Mouse (Mus musculus) 416B (cell line): ENCODE data around the gene Rab3a.
A peak's percentile ranks its signal among the peaks of the same experiment; 100 is the strongest.

Experiments used
- DNase-seq: peaks from one replicate; pipeline ENCODE4 v3.0.0; 2011; ENCODE audit warnings: low read depth

Rab3a gene

DNA sequence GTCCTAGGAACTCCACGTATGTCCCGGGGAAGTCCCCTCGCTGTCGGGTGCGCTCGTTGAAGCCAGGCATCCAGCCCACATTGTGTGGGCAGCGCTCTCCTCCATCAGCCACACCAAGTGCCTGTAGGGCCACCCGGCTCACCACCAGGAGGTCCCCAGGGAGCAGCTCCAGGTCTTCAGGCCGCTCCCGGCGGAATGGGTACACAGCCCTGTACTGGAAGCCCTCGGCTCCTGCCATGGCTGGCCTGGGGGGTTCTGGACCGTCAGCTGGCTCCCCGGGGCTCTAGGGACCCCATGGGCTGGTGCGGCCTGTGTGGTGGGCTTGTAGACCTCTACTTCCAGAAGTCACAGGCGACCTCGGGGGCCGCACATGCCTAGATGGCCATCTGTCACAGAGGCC is 20.3 kb downstream of the Rab3a start:
- DNase-seq = no peak

DNA sequence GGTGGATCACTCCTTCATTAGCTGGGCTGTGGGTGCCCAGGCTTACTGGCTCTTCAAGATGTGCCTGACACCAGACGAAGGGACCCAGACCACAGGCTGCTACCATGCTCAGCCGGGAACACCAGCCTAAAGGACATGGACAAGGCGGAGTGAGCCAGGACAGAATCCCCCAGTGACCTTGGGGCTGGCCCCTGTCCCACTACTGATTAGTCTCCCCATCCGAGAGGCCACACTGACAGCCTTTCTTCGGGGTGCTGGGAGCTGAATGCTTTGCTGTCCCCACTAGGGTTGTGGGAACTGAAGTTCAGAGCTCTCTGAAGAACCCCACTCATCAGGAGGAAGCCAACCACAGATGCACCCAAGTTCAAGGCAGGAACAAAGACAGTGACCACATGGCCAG is 20.7 kb downstream of the Rab3a start:
- DNase-seq = no peak

DNA sequence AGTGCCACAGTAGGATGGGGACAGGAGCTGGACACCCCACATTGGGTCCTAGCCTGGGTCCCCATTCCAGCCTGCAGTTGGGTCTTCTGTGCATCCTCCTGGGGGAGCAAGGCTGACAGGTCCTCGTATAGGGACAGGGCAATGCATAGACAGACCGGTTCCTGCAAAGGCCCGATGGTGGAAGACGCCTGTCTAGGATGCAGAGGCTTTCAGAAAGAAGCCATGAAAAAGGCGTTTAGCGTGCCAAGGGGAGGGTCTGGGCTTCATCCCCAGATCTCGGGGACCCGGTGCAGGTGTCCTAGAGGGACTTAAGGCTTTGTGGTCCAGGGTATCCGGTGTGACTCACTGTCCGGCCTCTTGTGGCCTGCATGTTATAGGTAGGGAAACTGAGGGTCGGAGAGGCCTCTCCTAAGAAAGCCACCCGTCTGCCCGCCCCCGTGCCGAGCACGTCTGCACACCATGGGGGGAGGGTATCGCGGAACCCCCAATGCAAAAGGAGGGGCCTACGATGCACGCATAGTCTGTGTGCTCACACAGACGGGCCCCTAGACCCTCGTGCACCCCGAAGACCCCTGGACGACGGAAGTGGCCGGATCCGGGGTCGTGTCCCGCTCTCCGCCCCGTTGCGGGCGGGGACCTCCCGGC is 21.5 kb downstream of the Rab3a start:
- peak; percentile 73 for DNase-seq

DNA sequence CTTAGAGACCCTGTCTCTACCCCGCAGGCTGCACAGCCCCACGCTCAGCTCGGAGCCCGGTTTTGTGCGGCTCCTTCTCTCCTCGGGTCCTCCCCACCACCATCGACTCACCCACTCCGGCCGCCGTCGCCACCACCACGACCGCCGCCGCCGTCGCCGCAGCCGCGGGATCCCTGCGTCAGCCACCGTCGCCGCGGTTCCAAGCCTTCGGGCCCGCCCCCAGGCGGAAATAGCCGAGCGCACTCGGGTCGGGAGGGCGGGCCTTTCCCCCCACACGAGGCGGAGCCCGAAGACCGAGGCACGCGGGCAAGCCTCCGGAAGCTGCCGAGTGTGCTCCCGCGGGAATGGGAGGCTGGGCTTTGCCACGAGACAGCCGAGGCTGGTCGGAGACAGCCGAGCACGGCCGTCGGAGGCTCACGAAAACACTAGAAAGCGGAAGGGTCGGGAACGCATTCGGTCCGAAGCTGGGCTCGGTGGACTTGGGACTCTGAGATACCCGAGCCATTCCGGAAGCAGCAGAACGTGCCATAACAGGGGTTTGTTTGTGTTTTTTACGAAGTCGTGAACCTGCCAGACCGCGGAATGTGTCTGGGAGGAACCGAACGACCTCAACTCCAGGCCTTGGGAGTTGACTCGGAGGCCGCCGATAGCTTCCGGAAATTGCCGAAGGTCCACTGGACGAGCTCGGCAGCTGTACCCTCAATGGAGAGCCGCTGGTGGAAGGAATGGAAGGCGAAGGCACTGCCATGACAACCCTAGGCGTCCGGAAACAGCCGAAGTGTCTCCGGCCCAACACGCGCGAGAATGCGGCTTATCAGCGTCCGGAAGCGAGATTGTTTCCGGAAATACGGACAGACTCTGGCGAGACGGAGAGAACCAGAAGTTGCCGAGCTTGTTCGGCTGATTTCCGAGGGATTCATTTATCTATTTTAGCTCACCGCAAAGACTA is 22.3 kb downstream of the Rab3a start, which contains the start of gene Pik3r2:
Pik3r2 (minus strand) TSS at position 218 of the 949 bp plus-strand sequence.
- DNase-seq = peak; percentile 96

DNA sequence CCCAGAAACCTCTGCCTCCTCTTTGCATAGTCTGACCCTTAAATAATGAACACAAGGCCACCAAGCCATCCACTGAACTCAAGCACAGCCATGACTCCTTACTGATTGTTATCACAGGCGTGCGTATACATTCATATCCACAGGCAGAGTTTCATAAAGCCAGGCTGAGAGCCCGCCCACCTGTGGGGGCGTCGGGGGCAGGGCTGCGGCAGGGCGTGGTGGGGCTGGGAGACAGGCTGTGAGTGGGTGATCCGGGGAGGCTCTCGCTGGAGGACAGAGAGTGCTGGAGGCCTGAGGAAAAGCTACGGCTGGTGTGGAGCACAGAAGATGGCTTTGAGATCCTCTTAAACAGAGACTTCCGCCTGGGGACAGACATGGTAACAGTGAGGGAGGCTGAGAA is 25.6 kb downstream of the Rab3a start:
- no peak for DNase-seq

DNA sequence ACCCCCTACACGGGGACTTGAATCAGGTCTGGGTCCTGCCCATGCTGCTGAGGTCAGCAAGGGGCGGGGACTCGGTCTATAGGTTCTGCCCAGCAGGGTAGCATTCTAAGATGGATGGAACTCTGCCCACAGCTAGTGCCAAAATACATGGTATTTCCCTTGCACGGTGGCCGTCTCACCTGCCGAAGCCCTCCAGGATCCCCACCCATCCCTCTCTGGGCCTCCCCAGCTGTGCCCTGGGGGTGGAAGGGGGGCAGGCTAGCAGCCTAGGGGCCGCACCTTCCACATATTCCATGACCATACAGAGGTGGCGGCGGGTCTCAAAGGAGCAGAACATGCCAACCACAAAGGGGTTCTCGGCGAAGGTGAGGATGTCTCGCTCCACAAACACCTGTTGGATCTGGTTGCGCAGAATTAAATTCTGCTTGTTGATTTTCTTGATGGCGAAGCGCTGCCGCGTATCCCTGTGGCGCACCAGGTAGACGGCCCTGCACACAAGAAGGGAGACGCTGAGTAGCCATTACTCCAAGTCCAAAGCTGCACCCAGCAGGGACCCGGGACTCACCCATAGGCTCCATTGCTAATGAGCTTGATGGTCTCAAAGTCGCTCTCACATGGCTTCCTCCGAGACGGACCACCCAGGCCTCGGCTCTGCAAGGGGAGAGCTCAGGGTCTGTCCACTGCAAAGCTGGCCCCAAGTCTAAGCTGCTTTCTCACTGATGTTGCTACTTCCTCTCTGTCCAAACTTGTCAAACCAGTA is 32.0 kb downstream of the Rab3a start:
- no peak for DNase-seq

DNA sequence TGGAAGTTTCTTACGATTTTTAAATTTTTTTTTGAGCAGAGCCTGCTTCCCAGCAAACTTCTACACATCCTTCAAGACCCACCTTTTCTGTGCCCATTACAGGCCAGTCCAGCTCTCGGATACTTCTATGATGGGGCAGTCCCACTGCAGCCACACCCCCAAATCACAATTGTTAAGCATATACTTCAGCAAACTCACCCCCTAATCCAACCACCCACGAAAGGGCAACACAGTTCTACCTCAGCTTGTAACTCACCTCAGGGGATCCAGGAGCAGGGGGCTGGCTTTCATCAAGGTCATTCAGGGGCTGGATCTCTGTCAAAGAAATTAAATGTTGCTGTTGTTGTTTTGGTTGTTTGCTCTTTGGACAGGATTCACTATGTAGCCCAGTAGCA is 32.6 kb downstream of the Rab3a start:
- DNase-seq = no peak

DNA sequence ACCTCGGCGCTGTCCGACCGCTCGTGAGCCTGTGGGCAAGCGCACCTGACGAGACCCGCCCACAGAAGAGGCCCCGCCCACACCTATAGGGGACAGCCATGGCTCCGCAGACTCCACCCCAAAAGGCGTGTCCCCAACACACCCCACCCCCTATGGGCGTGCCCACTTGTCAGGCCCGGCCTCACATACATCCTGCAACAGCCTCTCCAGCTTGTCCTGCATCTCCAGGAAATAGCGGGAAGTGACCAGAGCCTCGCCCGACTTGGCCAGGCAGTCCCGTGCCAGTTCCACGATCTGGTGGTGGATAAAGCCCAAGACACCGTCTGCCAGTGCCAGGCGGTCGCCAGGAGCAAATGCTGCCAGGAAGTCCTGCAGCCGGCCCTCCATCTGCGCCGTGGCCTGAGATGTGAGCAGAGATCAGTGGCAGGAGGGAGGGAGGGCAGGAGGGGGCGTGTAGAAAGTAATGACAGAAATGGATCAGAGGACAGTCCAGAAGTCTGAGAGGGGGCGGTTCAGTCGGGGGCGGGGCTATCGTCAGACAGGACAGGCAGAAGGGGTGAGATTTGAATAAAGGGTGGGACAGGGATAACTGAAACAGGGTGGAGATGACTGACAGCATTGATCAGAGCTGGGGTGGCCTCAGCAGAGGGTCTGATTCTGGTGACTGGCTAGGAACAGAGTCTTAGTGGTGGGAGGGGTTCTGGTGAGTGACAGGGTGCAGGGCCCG is 33.6 kb downstream of the Rab3a start:
- DNase-seq = no peak

DNA sequence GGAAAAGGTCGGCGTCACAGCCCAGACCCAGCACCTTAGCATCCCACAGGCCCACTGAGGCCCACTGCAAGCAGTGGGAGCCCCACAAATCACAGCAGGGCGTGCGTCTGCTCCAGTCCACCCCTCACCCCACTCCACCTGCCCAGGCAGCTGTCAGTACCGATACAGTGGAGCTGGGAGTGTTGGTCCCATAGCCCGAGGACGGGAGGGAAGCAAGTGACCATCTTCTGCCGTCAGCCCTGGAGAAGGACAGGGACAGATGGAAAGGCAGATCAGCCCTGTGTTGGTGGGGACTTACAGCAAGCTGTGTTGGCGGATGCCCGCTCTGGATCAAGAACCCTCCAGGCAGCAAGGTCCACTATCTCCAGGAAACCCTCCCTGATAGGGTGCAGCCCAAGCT is 34.6 kb downstream of the Rab3a start:
- DNase-seq = no peak

DNA sequence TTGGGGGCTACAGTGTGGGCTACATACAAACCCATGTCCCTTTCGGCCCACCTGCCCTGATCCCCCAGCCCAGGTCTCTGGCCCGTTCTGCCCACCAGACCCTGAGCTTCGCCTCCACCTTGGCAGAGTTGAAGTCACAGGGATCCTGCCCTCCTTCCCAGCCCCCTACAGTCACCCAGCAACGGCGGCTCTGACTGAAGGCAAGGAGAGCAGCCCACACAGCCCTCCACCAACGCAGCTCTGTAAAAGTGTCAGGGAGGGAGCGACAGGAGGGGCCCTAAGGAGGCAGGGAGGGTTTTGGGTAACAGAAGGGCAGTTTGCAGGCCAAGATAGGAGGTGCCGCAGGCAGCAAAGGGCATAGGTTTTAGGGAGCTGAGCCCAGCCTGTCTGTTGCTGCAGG is 36.4 kb downstream of the Rab3a start:
- DNase-seq = no peak

DNA sequence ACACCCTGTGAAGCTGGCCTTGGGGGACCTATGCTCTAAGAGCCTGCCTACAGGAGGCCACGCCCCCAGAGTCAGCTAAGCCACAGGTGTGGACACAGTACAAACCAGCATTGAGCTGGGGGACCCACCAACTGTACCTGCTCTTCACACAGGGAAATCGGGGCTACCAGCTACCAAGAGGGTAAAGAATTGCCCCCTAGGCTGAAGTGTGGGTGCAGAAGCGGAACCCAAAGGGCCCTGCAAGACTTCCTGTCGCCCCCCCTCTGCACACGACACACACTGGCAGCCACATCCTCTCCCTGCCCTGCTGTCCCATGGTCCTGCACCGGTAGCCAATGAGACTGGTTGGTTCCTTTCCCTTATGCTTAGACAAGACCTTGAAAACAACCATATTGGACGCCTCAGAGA is 36.8 kb downstream of the Rab3a start:
- peak; percentile 97 for DNase-seq

DNA sequence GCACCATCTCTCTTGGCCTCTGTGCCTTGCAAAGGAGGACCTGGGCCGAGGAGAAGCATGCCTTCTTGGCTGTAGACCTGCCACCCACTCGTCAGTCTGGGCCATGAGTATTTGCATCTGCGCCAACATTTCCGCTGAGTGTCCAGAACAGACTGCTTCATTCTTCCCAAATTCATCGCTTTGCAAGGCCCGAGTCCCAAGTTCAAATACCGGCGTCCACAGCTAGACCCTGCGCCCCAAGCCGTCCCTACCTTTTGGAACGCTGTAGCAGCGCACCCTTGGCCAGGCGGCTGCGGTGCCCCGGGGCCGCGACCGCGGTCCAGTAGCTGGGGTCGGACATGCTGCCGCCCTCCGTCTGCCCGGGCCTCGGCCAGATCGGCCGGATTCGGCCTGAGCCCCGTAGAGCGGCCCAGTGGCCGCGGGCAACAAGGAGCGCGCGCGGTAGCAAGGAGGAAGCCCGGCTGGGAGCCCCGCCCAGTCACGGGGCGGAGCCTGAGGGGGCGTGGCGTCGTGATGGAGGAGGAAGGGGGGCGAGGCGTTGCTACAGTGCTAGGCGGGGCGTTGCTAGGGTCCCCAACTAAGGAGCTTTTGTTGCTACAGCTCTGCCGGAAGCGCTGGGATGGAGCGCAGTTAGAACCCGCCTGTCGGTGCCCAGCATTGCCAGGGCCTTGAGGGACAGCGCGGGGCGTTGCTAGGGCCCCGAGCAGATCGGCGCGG is 37.7 kb downstream of the Rab3a start:
- peak; percentile 97 for DNase-seq

DNA sequence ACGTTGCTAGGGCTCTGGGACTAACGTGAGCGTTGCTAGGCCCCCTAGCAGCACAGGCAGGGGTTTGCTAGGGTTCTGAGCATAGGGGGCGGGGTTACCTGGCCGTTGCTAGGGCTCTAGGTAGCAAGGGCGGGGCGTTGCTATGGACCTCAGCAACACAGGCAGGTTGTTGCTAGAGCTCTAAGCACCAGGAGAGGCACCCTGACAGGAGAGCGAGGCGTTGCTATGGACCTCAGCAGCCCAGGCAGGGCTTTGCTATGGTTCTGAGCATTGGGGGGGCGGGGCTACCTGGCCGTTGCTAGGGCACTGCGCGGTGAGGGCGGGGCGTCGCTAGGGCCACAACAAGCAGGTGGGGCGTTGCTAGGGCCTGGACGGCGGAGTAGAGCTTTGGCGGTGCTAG is 38.2 kb downstream of the Rab3a start:
- no peak for DNase-seq

DNA sequence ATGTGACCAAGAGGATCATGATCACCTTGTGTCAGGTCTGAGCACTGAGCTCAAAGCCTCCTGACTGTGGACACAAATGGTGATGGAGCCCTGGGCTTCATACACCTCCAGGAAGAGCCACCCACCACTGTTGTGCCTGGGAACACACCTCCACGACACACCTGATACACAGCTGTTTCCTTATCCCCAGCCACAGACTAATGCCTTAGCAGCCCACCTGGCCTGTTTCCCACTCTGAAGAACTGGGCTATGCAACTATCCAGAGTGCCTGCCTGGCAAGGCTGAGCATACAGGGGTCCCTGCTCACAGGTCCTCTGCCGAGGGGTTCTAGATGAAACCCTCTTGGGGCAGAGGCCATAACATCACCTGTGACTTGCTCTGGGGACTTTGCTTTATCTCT is 39.7 kb downstream of the Rab3a start:
- DNase-seq = no peak

DNA sequence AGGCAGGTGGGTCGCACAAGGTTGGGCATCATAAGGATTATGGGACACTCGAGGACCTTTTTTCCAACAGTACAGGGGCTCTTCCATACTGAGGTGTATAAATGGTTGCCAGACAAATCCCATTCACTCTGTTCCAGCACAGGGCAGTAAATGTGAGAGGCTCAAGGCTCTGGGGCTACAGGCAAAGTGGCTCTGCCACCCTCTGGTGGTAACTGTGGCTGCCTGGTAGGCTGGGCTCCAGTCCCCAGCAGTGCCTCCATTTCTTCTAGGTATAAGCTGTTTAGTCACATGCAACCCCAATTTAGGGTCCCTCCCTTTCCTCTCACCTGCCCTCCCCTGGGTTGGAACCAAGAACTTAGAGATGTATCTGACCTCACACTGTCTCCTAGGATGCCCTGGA is 40.9 kb downstream of the Rab3a start:
- no peak for DNase-seq

DNA sequence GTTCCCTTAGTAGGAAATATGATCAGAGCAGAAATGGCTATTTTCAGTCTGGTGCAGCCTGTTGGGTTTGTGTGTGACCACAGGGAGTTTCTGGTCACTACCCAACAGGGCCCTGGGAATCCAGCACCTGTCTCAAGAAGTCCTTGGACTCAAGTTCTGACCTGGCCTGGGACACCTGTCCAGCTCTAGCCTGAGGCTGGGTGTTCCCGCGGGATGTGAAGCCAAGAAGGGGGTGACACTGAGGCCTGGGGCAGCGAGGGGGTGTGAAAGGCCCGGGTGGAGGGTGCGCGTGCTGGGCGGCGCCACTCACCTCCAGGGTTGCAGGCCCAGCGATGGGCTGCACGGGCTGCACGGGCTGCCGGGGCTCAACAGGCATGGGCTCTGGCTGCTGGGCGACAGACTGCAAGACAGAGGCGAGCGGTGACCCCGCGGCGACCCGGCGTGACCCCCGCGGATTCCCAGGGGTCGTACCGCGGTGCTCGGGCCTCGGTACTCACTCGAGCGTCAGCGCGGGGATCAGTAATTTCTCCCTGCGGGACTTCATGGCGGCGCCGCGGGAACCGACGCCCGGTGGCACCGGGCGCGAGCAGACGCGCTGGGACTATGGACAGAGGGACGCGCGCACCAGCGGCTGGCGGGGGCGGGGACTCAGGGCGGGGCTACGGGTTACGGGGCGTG is 42.1 kb downstream of the Rab3a start:
- DNase-seq = no peak

DNA sequence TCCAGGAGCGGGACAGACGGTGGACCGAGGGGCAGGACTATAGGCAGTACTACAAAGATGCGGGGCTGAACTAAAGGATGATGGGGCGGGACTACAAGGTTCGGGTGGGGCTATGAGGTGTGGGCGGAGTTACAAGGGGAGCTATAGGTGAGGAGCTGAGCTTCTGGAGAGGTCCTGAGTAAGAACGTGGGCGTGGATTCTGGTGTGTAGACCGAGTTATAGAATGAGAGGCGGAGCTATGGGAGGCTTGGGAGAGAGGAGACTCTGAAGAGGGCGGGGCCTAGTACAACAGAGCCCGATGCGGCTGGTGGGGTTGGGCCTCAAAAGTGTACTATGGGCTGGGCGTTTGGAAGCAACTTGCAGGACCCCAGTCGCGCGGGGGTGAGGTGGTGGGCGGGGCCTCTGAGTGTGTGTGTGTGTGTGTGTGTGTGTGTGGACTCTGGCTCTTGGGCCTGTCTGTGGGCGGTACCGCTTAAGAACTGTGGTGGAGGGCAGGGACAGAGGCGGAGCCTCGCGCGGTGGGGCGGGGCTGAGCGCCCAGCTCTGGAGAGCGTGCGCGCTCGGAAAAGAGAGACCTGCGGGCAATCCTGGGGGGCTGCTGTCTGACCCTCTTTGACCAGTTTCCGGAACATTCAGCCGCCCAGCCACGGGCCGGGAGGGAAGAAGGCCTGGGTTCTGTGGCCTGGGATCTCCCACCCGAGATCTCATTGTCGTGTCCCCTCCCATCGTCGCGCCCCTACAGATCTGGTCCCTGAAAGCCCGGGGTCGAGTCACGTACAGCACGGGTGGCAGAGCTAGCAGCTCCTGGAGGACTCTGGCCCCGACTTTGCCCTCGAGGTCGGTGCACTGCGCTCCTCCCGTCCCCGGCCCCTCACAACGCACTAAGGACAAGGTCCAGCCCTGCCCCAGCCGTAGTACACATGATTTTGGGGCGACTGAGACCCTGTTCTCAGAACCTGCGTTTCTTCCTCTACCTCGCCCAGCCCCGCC is 42.9 kb downstream of the Rab3a start:
- DNase-seq = peak; percentile 93

DNA sequence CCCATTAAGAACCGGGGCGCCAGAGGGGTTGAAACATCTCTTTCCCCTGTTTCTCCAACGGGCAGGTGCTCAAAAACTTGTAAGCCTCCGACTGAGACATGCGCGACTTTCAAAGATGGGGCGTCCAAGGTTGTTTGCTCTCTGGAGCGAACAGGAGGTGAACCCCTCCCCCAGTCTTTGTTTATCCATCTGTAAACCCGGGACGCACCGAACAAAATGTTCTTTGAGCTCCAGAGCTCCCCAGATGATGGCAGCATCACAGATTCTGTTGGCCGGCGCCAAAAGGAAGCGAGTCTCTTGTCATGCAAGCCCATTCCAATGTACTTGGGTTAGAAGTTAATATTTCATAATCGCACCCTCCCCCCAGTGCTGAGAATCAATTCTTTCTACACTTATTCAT is 43.8 kb downstream of the Rab3a start:
- DNase-seq = no peak

DNA sequence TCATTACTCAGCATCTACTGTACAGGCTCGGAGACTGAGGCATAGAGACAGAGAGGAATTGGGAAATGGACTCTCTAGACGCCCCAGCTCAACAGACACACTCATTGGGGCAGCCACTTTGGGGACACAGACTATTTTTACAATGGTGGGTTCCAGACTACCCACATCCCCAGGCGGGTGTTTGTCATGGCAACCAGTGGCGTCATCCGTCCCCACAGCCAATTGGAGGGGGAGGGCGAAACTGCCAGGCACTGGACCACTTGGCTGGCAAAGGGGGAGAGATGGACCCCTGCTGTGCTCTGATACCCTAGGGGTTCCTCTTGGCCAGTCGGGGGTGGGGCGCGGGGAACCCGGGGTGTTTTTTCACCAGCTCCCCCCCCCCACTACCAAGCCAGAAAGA is 46.2 kb downstream of the Rab3a start:
- no peak for DNase-seq

DNA sequence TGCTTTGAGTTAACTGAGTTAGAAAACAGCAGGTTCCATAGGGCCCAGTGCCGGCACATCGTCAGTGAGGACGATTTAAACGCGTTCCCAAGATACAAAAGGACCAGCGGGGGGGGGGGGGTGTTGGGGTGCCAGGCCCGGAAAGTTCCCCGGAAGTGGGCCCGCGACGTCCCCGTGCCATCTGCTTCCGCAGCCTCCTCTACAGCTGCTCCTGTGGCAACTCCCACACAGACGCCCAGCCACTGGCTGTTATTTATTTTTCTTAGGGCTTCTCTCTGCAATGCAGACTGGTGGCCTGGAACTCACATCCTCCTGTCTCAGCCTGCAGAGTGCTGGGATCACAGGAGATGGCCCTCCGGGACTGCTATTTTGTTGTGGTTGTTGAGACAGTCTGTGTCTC is 46.7 kb downstream of the Rab3a start:
- no peak for DNase-seq
